Mouse (Mus musculus): ENCODE measurements around the gene Pde4c. TPM values are rescaled to one million over a fixed set of nuclear protein-coding genes. Genes with fewer than 3 reads are reported as not detected.

Pde4c gene
- polyA plus RNA-seq, 1 experiment, result not detected

DNA sequence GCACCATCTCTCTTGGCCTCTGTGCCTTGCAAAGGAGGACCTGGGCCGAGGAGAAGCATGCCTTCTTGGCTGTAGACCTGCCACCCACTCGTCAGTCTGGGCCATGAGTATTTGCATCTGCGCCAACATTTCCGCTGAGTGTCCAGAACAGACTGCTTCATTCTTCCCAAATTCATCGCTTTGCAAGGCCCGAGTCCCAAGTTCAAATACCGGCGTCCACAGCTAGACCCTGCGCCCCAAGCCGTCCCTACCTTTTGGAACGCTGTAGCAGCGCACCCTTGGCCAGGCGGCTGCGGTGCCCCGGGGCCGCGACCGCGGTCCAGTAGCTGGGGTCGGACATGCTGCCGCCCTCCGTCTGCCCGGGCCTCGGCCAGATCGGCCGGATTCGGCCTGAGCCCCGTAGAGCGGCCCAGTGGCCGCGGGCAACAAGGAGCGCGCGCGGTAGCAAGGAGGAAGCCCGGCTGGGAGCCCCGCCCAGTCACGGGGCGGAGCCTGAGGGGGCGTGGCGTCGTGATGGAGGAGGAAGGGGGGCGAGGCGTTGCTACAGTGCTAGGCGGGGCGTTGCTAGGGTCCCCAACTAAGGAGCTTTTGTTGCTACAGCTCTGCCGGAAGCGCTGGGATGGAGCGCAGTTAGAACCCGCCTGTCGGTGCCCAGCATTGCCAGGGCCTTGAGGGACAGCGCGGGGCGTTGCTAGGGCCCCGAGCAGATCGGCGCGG is 68.6 kb downstream of the Pde4c start:
- Histone ChIP-seq H3K4me1 (ENCODE audit: control insufficient read depth) (peaks cover 86% of the 10 kb centered on the region), H3K4me3 (replicated peaks) (peak overlapping the region; percentile 72), H3K27me3 (ENCODE audit: control insufficient read depth) (peaks cover 36% of the 10 kb centered on the region), H3K36me3 (ENCODE audit: control insufficient read depth) (peaks cover 28% of the 10 kb centered on the region), H3K9me3 (ENCODE audit: control insufficient read depth, low read length) (peaks cover 7% of the 10 kb centered on the region)
- no peak for TF ChIP-seq TAL1 (IDR thresholded peaks at IDR 0.05; ENCODE audit: low read length)
- no peak for TF ChIP-seq GATA1 (IDR thresholded peaks at IDR 0.05; ENCODE audit: low read length)

DNA sequence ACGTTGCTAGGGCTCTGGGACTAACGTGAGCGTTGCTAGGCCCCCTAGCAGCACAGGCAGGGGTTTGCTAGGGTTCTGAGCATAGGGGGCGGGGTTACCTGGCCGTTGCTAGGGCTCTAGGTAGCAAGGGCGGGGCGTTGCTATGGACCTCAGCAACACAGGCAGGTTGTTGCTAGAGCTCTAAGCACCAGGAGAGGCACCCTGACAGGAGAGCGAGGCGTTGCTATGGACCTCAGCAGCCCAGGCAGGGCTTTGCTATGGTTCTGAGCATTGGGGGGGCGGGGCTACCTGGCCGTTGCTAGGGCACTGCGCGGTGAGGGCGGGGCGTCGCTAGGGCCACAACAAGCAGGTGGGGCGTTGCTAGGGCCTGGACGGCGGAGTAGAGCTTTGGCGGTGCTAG is 69.2 kb downstream of the Pde4c start:
- peaks cover 87% of the 10 kb centered on the region for H3K4me1 ChIP-seq (ENCODE audit: control insufficient read depth)
- H3K27me3 ChIP-seq (ENCODE audit: control insufficient read depth), result peaks cover 42% of the 10 kb centered on the region
- no peak for TF ChIP-seq TAL1 (IDR thresholded peaks at IDR 0.05; ENCODE audit: low read length)
- TF ChIP-seq GATA1 (IDR thresholded peaks at IDR 0.05; ENCODE audit: low read length), result no peak
- peak overlapping the region; percentile 72 for H3K4me3 ChIP-seq (replicated peaks)
- H3K9me3 ChIP-seq (ENCODE audit: control insufficient read depth, low read length), result peaks cover 7% of the 10 kb centered on the region
- peaks cover 23% of the 10 kb centered on the region for H3K36me3 ChIP-seq (ENCODE audit: control insufficient read depth)

DNA sequence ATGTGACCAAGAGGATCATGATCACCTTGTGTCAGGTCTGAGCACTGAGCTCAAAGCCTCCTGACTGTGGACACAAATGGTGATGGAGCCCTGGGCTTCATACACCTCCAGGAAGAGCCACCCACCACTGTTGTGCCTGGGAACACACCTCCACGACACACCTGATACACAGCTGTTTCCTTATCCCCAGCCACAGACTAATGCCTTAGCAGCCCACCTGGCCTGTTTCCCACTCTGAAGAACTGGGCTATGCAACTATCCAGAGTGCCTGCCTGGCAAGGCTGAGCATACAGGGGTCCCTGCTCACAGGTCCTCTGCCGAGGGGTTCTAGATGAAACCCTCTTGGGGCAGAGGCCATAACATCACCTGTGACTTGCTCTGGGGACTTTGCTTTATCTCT is 70.7 kb downstream of the Pde4c start:
- no peak for TF ChIP-seq TAL1 (IDR thresholded peaks at IDR 0.05; ENCODE audit: low read length)
- no peak for TF ChIP-seq GATA1 (IDR thresholded peaks at IDR 0.05; ENCODE audit: low read length)
- peaks cover 81% of the 10 kb centered on the region for H3K4me1 ChIP-seq (ENCODE audit: control insufficient read depth)
- peaks cover 57% of the 10 kb centered on the region for H3K27me3 ChIP-seq (ENCODE audit: control insufficient read depth)

DNA sequence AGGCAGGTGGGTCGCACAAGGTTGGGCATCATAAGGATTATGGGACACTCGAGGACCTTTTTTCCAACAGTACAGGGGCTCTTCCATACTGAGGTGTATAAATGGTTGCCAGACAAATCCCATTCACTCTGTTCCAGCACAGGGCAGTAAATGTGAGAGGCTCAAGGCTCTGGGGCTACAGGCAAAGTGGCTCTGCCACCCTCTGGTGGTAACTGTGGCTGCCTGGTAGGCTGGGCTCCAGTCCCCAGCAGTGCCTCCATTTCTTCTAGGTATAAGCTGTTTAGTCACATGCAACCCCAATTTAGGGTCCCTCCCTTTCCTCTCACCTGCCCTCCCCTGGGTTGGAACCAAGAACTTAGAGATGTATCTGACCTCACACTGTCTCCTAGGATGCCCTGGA is 71.8 kb downstream of the Pde4c start:
- Histone ChIP-seq H3K9me3 (ENCODE audit: control insufficient read depth, low read length) (peaks cover 7% of the 10 kb centered on the region), H3K27me3 (ENCODE audit: control insufficient read depth) (peaks cover 69% of the 10 kb centered on the region), H3K4me3 (replicated peaks) (no peak overlapping the region), H3K4me1 (ENCODE audit: control insufficient read depth) (peaks cover 75% of the 10 kb centered on the region), H3K36me3 (ENCODE audit: control insufficient read depth) (no peaks in the 10 kb centered on the region)
- TF ChIP-seq TAL1 (IDR thresholded peaks at IDR 0.05; ENCODE audit: low read length) (no peak), GATA1 (IDR thresholded peaks at IDR 0.05; ENCODE audit: low read length) (no peak)

More for the DNA sequence above, 70.7 kb downstream of the Pde4c start:
- H3K9me3 ChIP-seq (ENCODE audit: control insufficient read depth, low read length), result peaks cover 7% of the 10 kb centered on the region
- H3K36me3 ChIP-seq (ENCODE audit: control insufficient read depth), result peaks cover 7% of the 10 kb centered on the region
- no peak overlapping the region for H3K4me3 ChIP-seq (replicated peaks)

DNA sequence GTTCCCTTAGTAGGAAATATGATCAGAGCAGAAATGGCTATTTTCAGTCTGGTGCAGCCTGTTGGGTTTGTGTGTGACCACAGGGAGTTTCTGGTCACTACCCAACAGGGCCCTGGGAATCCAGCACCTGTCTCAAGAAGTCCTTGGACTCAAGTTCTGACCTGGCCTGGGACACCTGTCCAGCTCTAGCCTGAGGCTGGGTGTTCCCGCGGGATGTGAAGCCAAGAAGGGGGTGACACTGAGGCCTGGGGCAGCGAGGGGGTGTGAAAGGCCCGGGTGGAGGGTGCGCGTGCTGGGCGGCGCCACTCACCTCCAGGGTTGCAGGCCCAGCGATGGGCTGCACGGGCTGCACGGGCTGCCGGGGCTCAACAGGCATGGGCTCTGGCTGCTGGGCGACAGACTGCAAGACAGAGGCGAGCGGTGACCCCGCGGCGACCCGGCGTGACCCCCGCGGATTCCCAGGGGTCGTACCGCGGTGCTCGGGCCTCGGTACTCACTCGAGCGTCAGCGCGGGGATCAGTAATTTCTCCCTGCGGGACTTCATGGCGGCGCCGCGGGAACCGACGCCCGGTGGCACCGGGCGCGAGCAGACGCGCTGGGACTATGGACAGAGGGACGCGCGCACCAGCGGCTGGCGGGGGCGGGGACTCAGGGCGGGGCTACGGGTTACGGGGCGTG is 73.0 kb downstream of the Pde4c start:
- no peak for TF ChIP-seq GATA1 (IDR thresholded peaks at IDR 0.05; ENCODE audit: low read length)
- TF ChIP-seq TAL1 (IDR thresholded peaks at IDR 0.05; ENCODE audit: low read length), result no peak
- Histone ChIP-seq H3K4me1 (ENCODE audit: control insufficient read depth) (peaks cover 63% of the 10 kb centered on the region), H3K36me3 (ENCODE audit: control insufficient read depth) (no peaks in the 10 kb centered on the region), H3K4me3 (replicated peaks) (peak overlapping the region; percentile 68), H3K27me3 (ENCODE audit: control insufficient read depth) (peaks cover 78% of the 10 kb centered on the region), H3K9me3 (ENCODE audit: control insufficient read depth, low read length) (peaks cover 7% of the 10 kb centered on the region)

DNA sequence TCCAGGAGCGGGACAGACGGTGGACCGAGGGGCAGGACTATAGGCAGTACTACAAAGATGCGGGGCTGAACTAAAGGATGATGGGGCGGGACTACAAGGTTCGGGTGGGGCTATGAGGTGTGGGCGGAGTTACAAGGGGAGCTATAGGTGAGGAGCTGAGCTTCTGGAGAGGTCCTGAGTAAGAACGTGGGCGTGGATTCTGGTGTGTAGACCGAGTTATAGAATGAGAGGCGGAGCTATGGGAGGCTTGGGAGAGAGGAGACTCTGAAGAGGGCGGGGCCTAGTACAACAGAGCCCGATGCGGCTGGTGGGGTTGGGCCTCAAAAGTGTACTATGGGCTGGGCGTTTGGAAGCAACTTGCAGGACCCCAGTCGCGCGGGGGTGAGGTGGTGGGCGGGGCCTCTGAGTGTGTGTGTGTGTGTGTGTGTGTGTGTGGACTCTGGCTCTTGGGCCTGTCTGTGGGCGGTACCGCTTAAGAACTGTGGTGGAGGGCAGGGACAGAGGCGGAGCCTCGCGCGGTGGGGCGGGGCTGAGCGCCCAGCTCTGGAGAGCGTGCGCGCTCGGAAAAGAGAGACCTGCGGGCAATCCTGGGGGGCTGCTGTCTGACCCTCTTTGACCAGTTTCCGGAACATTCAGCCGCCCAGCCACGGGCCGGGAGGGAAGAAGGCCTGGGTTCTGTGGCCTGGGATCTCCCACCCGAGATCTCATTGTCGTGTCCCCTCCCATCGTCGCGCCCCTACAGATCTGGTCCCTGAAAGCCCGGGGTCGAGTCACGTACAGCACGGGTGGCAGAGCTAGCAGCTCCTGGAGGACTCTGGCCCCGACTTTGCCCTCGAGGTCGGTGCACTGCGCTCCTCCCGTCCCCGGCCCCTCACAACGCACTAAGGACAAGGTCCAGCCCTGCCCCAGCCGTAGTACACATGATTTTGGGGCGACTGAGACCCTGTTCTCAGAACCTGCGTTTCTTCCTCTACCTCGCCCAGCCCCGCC is 73.9 kb downstream of the Pde4c start:
- Histone ChIP-seq H3K27me3 (ENCODE audit: control insufficient read depth) (peaks cover 81% of the 10 kb centered on the region), H3K36me3 (ENCODE audit: control insufficient read depth) (no peaks in the 10 kb centered on the region), H3K4me1 (ENCODE audit: control insufficient read depth) (peaks cover 62% of the 10 kb centered on the region)

DNA sequence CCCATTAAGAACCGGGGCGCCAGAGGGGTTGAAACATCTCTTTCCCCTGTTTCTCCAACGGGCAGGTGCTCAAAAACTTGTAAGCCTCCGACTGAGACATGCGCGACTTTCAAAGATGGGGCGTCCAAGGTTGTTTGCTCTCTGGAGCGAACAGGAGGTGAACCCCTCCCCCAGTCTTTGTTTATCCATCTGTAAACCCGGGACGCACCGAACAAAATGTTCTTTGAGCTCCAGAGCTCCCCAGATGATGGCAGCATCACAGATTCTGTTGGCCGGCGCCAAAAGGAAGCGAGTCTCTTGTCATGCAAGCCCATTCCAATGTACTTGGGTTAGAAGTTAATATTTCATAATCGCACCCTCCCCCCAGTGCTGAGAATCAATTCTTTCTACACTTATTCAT is 74.8 kb downstream of the Pde4c start:
- H3K4me1 ChIP-seq (ENCODE audit: control insufficient read depth), result peaks cover 60% of the 10 kb centered on the region

More for the DNA sequence above, 73.9 kb downstream of the Pde4c start:
- Histone ChIP-seq H3K9me3 (ENCODE audit: control insufficient read depth, low read length) (peaks cover 6% of the 10 kb centered on the region), H3K4me3 (replicated peaks) (peak overlapping the region; percentile 68)
- TF ChIP-seq TAL1 (IDR thresholded peaks at IDR 0.05; ENCODE audit: low read length), result no peak
- TF ChIP-seq GATA1 (IDR thresholded peaks at IDR 0.05; ENCODE audit: low read length), result no peak

DNA sequence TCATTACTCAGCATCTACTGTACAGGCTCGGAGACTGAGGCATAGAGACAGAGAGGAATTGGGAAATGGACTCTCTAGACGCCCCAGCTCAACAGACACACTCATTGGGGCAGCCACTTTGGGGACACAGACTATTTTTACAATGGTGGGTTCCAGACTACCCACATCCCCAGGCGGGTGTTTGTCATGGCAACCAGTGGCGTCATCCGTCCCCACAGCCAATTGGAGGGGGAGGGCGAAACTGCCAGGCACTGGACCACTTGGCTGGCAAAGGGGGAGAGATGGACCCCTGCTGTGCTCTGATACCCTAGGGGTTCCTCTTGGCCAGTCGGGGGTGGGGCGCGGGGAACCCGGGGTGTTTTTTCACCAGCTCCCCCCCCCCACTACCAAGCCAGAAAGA is 77.1 kb downstream of the Pde4c start:
- peaks cover 66% of the 10 kb centered on the region for H3K4me1 ChIP-seq (ENCODE audit: control insufficient read depth)

More for the DNA sequence above, 74.8 kb downstream of the Pde4c start:
- Histone ChIP-seq H3K36me3 (ENCODE audit: control insufficient read depth) (no peaks in the 10 kb centered on the region), H3K4me3 (replicated peaks) (no peak overlapping the region), H3K9me3 (ENCODE audit: control insufficient read depth, low read length) (no peaks in the 10 kb centered on the region; the same call in 1 of the 2 replicates), H3K27me3 (ENCODE audit: control insufficient read depth) (peaks cover 78% of the 10 kb centered on the region)
- no peak for TF ChIP-seq GATA1 (IDR thresholded peaks at IDR 0.05; ENCODE audit: low read length)
- no peak for TF ChIP-seq TAL1 (IDR thresholded peaks at IDR 0.05; ENCODE audit: low read length)

More for the DNA sequence above, 77.1 kb downstream of the Pde4c start:
- Histone ChIP-seq H3K27me3 (ENCODE audit: control insufficient read depth) (peaks cover 62% of the 10 kb centered on the region), H3K36me3 (ENCODE audit: control insufficient read depth) (no peaks in the 10 kb centered on the region), H3K9me3 (ENCODE audit: control insufficient read depth, low read length) (no peaks in the 10 kb centered on the region; the same call in 1 of the 2 replicates), H3K4me3 (replicated peaks) (no peak overlapping the region)
- TF ChIP-seq TAL1 (IDR thresholded peaks at IDR 0.05; ENCODE audit: low read length) (no peak), GATA1 (IDR thresholded peaks at IDR 0.05; ENCODE audit: low read length) (no peak)

Other genes with a start within 250 kb of the Pde4c start
- gene Klhl26, start 246.8 kb upstream of the Pde4c start, polyA plus RNA-seq (2012), result 0.92 and 1.0 TPM in 2 replicates
- not detected in 2 replicates for gene Tmem59l, start 236.4 kb upstream of the Pde4c start, polyA plus RNA-seq (2012)
- 0.63 and 1.7 TPM in 2 replicates for gene Crlf1, start 230.6 kb upstream of the Pde4c start, polyA plus RNA-seq (2012)
- gene Rex1bd, start 217.0 kb upstream of the Pde4c start, polyA plus RNA-seq (2012), result 53.1 and 68.2 TPM in 2 replicates
- 107 and 138 TPM in 2 replicates for gene Uba52, start 212.9 kb upstream of the Pde4c start, polyA plus RNA-seq (2012)
- gene Fkbp8, start 196.0 kb upstream of the Pde4c start, polyA plus RNA-seq (2012), result 255 and 264 TPM in 2 replicates
- 2.6 and 3.8 TPM in 2 replicates for gene Kxd1, start 195.8 kb upstream of the Pde4c start, polyA plus RNA-seq (2012)
- 3.3 and 3.8 TPM in 2 replicates for gene Ell, start 184.3 kb upstream of the Pde4c start, polyA plus RNA-seq (2012)
- 13.3 and 13.4 TPM in 2 replicates for gene Isyna1, start 129.3 kb upstream of the Pde4c start, polyA plus RNA-seq (2012)
- gene Ssbp4, start 114.8 kb upstream of the Pde4c start, polyA plus RNA-seq (2012), result 40.7 and 52.6 TPM in 2 replicates
- gene Lrrc25, start 107.6 kb upstream of the Pde4c start, polyA plus RNA-seq (2012), result 0.12 and 0.40 TPM in 2 replicates
- gene Gdf15, start 91.3 kb upstream of the Pde4c start, polyA plus RNA-seq (2012), result 0.13 TPM in 1 of 2 replicates, not detected in the other
- gene Pgpep1, start 63.3 kb upstream of the Pde4c start, polyA plus RNA-seq (2012), result 0.29 and 0.32 TPM in 2 replicates
- gene Lsm4, start 50.5 kb upstream of the Pde4c start, polyA plus RNA-seq (2012), result 70.4 and 88.0 TPM in 2 replicates
- gene Jund, start 24.8 kb upstream of the Pde4c start, polyA plus RNA-seq (2012), result 816 and 971 TPM in 2 replicates
- gene Iqcn, start 20.3 kb upstream of the Pde4c start, polyA plus RNA-seq (2012), result 0.02 TPM in 1 of 2 replicates, not detected in the other
- gene Gm3336, start 5.2 kb upstream of the Pde4c start, polyA plus RNA-seq (2012), result not detected in 2 replicates
- 0.30 and 0.59 TPM in 2 replicates for gene Rab3a, start 31.0 kb downstream of the Pde4c start, polyA plus RNA-seq (2012)
- gene Mpv17l2, start 37.2 kb downstream of the Pde4c start, polyA plus RNA-seq (2012), result 11.4 and 15.6 TPM in 2 replicates
- 3.8 and 4.9 TPM in 2 replicates for gene Pik3r2, start 53.0 kb downstream of the Pde4c start, polyA plus RNA-seq (2012)
- 3.7 and 4.8 TPM in 2 replicates for gene Mast3, start 81.3 kb downstream of the Pde4c start, polyA plus RNA-seq (2012)
- 0.03 TPM in 1 of 2 replicates, not detected in the other for gene Il12rb1, start 84.7 kb downstream of the Pde4c start, polyA plus RNA-seq (2012)
- gene Arrdc2, start 116.0 kb downstream of the Pde4c start, polyA plus RNA-seq (2012), result 28.7 and 50.4 TPM in 2 replicates
- 0.16 and 0.21 TPM in 2 replicates for gene Kcnn1, start 139.5 kb downstream of the Pde4c start, polyA plus RNA-seq (2012)
- gene Ccdc124, start 150.2 kb downstream of the Pde4c start, polyA plus RNA-seq (2012), result 37.3 and 38.8 TPM in 2 replicates
- 0.03 and 0.06 TPM in 2 replicates for gene Slc5a5, start 169.0 kb downstream of the Pde4c start, polyA plus RNA-seq (2012)
- gene Rpl18a, start 173.7 kb downstream of the Pde4c start, polyA plus RNA-seq (2012), result 441 and 685 TPM in 2 replicates
- 3.0 and 3.3 TPM in 2 replicates for gene Map1s, start 182.2 kb downstream of the Pde4c start, polyA plus RNA-seq (2012)

All from erythroblast, embryonic 14.5 days (primary cell).